In the genomic region with DNA sequence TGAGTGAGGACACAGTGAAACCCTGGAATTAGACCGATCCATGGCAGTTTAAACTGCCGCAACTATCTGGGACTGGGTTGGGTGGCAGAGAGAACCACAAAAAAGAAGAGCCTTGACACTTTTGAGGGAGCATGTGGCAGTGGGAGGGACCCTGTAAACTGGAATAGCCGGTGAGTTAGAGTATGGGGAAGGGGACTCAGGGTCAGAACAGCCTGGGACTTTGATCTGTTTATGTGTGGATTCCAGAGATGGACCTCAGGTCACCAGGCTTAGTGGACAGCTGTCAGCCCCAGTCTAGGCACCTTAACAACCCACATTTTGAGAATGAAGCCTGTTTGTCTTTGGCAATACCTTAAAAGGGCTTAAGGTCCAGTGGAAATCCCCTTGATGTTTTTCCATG, we compare ENCODE assay signal across 20 mouse cellular contexts.
DNase-seq lines count a peak whose midpoint lies in the region; ATAC-seq and TF ChIP-seq lines count a peak whose summit lies in the region.
"Had no signal": no experiment of that assay in that cellular context is flagged by ENCODE, and none has a peak within 500 bp of the region (broad histone marks: within the 10 kb centered on the region; RNA-seq: fewer than 3 reads in every experiment).

No protein-coding gene starts in this region.

- no peaks in the 10 kb centered on the region for H3K9me3 ChIP-seq in forebrain, embryonic 10.5 days
- no peaks in the 10 kb centered on the region for H3K9me3 ChIP-seq in forebrain, embryonic 13.5 days (replicated peaks)
- no peaks in the 10 kb centered on the region for H3K9me3 ChIP-seq in kidney, embryonic 15.5 days (replicated peaks)
- no peaks in the 10 kb centered on the region for H3K9me3 ChIP-seq in lung, postnatal 0 days (ENCODE audit: low read length)
- H3K9me3 ChIP-seq: G1E had no signal

- no peak overlapping the region for H3K9ac ChIP-seq in forebrain, embryonic 13.5 days
- H3K9ac ChIP-seq in kidney, embryonic 15.5 days, result no peak overlapping the region
- H3K9ac ChIP-seq in lung, postnatal 0 days (replicated peaks; ENCODE audit: low read depth), result no peak overlapping the region
- H3K9ac ChIP-seq: liver, embryonic 14.5 days had no signal

- no peak for ATAC-seq in forebrain, embryonic 13.5 days
- ATAC-seq in kidney, embryonic 15.5 days (replicated peaks; ENCODE audit: low FRiP score), result no peak
- no peak for ATAC-seq in lung, postnatal 0 days
- ATAC-seq: CD4-positive, CD25-positive, alpha-beta regulatory T cell, adult 4 months; inflammation-experienced regulatory T-cells, adult 6 months had no signal

- peaks cover 23% of the 10 kb centered on the region for H3K4me1 ChIP-seq in forebrain, embryonic 10.5 days
- H3K4me1 ChIP-seq in forebrain, embryonic 13.5 days, result peaks cover 3% of the 10 kb centered on the region; the same call in 1 of the 2 replicates
- 0 out of 2 replicates have a peak, but pooled peaks cover 3% of the 10 kb centered on the region for H3K4me1 ChIP-seq in kidney, embryonic 15.5 days
- no peaks in the 10 kb centered on the region for H3K4me1 ChIP-seq in lung, postnatal 0 days (ENCODE audit: insufficient read depth, low read depth, low read length)

- H3K27me3 ChIP-seq in forebrain, embryonic 10.5 days (ENCODE audit: poor library complexity, severe bottlenecking), result no peaks in the 10 kb centered on the region
- H3K27me3 ChIP-seq in forebrain, embryonic 13.5 days, result no peaks in the 10 kb centered on the region
- no peaks in the 10 kb centered on the region for H3K27me3 ChIP-seq in kidney, embryonic 15.5 days
- no peaks in the 10 kb centered on the region for H3K27me3 ChIP-seq in lung, postnatal 0 days (replicated peaks; ENCODE audit: insufficient read depth, low read length)

- 50% methylated on average over 3 of the region's 3 CpGs for WGBS in forebrain, embryonic 10.5 days
- 32% methylated on average over 3 of the region's 3 CpGs for WGBS in forebrain, embryonic 13.5 days
- 32% methylated on average over 3 of the region's 3 CpGs for WGBS in kidney, embryonic 15.5 days
- WGBS in lung, postnatal 0 days, result 45% methylated on average over 3 of the region's 3 CpGs

- no peak overlapping the region for H3K4me3 ChIP-seq in forebrain, embryonic 10.5 days
- no peak overlapping the region for H3K4me3 ChIP-seq in forebrain, embryonic 13.5 days
- no peak overlapping the region for H3K4me3 ChIP-seq in kidney, embryonic 15.5 days (replicated peaks)
- no peak overlapping the region for H3K4me3 ChIP-seq in lung, postnatal 0 days (ENCODE audit: low read depth, low read length)
- H3K4me3 ChIP-seq: erythroblast, embryonic 14.5 days; myocyte had no signal

- no peak overlapping the region for H3K4me2 ChIP-seq in forebrain, embryonic 13.5 days
- H3K4me2 ChIP-seq in kidney, embryonic 15.5 days, result no peak overlapping the region
- H3K4me2 ChIP-seq in lung, postnatal 0 days (replicated peaks; ENCODE audit: low read depth, low read length), result no peak overlapping the region

- peak; percentile 22 for DNase-seq in forebrain, embryonic 10.5 days (ENCODE audit: extremely low spot score, low spot score)
- no peak for DNase-seq in kidney, adult 9 months
- DNase-seq in retina, postnatal 1 day, result peak; percentile 41
- no peak for DNase-seq in retina, embryonic 14.5 days (ENCODE audit: low spot score)
- no peak for DNase-seq in layer of hippocampus, postnatal 25 days (ENCODE audit: extremely low spot score in 1 of 2, low spot score in 1 of 2)
- DNase-seq in lung, postnatal 0 days (ENCODE audit: low spot score), result no peak
- DNase-seq: cerebellum, adult 9-11 months; gastrocnemius, postnatal 25 days; heart, postnatal 10 days; left cerebral cortex, postnatal 4 days; lung, postnatal 10 days; right cerebral cortex, adult 18-20 months had no signal

- TF ChIP-seq CTCF in lung, postnatal 0 days (IDR thresholded peaks at IDR 0.05), result no peak

- H3K27ac ChIP-seq in forebrain, embryonic 10.5 days, result no peak overlapping the region
- no peak overlapping the region for H3K27ac ChIP-seq in forebrain, embryonic 13.5 days
- H3K27ac ChIP-seq in kidney, embryonic 15.5 days, result 0 out of 2 replicates have a peak overlapping the region, but pooled peaks have one; percentile 41
- H3K27ac ChIP-seq in lung, postnatal 0 days (ENCODE audit: low read length), result no peak overlapping the region
- H3K27ac ChIP-seq: liver, embryonic 14.5 days had no signal

- no peak for TF ChIP-seq EP300 in lung, postnatal 0 days (IDR thresholded peaks at IDR 0.05)

- no peaks in the 10 kb centered on the region for H3K36me3 ChIP-seq in forebrain, embryonic 10.5 days (replicated peaks)
- H3K36me3 ChIP-seq in forebrain, embryonic 13.5 days (ENCODE audit: poor library complexity, severe bottlenecking), result no peaks in the 10 kb centered on the region
- H3K36me3 ChIP-seq in kidney, embryonic 15.5 days, result no peaks in the 10 kb centered on the region
- H3K36me3 ChIP-seq in lung, postnatal 0 days (ENCODE audit: insufficient read depth, low read length), result no peaks in the 10 kb centered on the region
- H3K36me3 ChIP-seq: G1E had no signal

Comparison
In these comparisons a context has a peak if more than half of its experiments do, and no peak if none do; other contexts are left out.
1. DNase-seq: peak in forebrain, embryonic 10.5 days (single experiment) and retina, postnatal 1 day (single experiment); none in kidney, adult 9 months (single experiment), retina, embryonic 14.5 days (single experiment), layer of hippocampus, postnatal 25 days (0 of 2) and lung, postnatal 0 days (single experiment).